Mouse (Mus musculus): ENCODE results near the gene Ccdc149. TPM values are rescaled to one million over a fixed set of nuclear protein-coding genes. Genes with fewer than 3 reads are reported as not detected.

The Ccdc149 gene
- 0.90 TPM for polyA plus RNA-seq (2015; fragmentation: Illumina TruSeq; extraction: RNeasy Lipid Tissue Mini Kit (QIAGEN cat#74804); ENCODE audit: insufficient read depth, low replicate concordance)

GRCm38 (mm10) chr5:52470991-52471801 is at the start of gene Ccdc149:
TSS of gene Ccdc149 (minus strand) at chr5:52471521.

DNA sequence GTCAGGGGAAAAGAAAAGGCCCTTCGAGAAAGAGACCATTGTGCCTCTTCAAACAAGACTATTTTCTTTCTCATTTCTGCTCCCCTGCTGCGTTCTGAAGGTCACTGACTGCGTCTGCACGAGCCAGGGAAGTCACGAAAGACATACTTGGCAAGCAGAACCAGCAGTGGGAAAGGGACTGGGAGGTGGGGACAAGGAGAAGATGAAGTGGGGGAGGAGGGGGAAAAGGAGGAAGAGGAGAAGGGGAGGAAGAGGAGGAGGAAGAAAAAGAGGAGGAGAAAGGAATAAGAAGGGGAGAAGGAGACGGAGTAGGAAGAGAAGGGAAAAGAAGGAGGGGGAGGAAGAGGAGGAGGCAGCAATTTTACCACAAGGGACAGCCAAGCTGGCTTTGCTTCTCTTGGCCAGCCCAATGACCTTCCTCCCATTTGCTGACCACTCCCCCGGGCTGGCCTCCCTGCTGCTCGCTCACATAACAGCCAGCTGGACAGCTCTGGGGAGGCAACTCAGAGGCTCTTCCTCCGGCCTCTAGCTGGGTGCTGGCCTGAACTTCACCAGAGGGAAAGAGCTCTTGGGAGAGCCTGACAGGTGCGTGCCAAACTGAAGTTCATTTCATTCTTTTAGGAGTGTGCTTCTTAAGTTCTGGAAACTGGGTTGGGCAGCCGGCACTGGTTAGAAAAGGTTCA is 107.7 kb downstream of the Ccdc149 start, which contains the start of gene Sod3:
TSS of gene Sod3 (plus strand) at position 324 of the 683 bp plus-strand sequence.

Other genes starting within 250 kb of the Ccdc149 start
- gene Sod3, start 107.7 kb downstream of the Ccdc149 start, polyA plus RNA-seq (2015; fragmentation: Illumina TruSeq; extraction: RNeasy Lipid Tissue Mini Kit (QIAGEN cat#74804); ENCODE audit: insufficient read depth, low replicate concordance), result 25.2 TPM
- gene Lgi2, start 94.9 kb upstream of the Ccdc149 start, polyA plus RNA-seq (2015; fragmentation: Illumina TruSeq; extraction: RNeasy Lipid Tissue Mini Kit (QIAGEN cat#74804); ENCODE audit: insufficient read depth, low replicate concordance), result 0.44 TPM
- gene Sepsecs, start 198.2 kb upstream of the Ccdc149 start, polyA plus RNA-seq (2015; fragmentation: Illumina TruSeq; extraction: RNeasy Lipid Tissue Mini Kit (QIAGEN cat#74804); ENCODE audit: insufficient read depth, low replicate concordance), result 18.6 TPM